Mouse (Mus musculus) Patski (cell line): ENCODE results near the gene Cacng5. TPM values are rescaled to one million over a fixed set of nuclear protein-coding genes. Genes with fewer than 3 reads are reported as not detected.

Experiments
- ATAC-seq: fragments of 100-300 bp; one replicate; pipeline ENCODE4 v1.8.0; 2021
- CTCF ChIA-PET: fragments of 350-600 bp; sonication (Branson Sonifier 250); formaldehyde crosslinking; loops from one replicate; lab custom pipeline; 2022; ENCODE audit warnings: inconsistent platforms; lab: Charles Lee
- POLR2A ChIA-PET: fragments of 350-600 bp; sonication (Branson Sonifier 250); formaldehyde crosslinking; loops from one replicate; lab custom pipeline; 2022; ENCODE audit warnings: antibody characterized with exemption, inconsistent platforms; lab: Charles Lee
- DNase-seq: peaks from one replicate; pipeline ENCODE4 v3.0.0-alpha.2; 2011; ENCODE audit warnings: low read depth, low spot score
- H3K27me3 ChIP-seq: fragments of 371-371 bp; one replicate; pipeline ENCODE4 v1.5.1; 2021
- CTCF ChIP-seq: fragments of 100-300 bp; IDR thresholded peaks from one replicate; pipeline ENCODE4 v1.5.1; 2021
- in situ Hi-C: fragments of 300-500 bp; cut with MboI; formaldehyde crosslinking; loops from 3 replicates; pipeline ENCODE4 v1.11.1; 2018; ENCODE audit warnings: low pct_unique_long_range_greater_than_20kb, mixed read lengths
- polyA plus RNA-seq: library from polyadenylated mRNA; unstranded; gene quantifications from one replicate; pipeline ENCODE4 v1.2.3, GENCODE M21; 2021

Gene Cacng5
- polyA plus RNA-seq, 1 experiment from 2014 or later = not detected

DNA sequence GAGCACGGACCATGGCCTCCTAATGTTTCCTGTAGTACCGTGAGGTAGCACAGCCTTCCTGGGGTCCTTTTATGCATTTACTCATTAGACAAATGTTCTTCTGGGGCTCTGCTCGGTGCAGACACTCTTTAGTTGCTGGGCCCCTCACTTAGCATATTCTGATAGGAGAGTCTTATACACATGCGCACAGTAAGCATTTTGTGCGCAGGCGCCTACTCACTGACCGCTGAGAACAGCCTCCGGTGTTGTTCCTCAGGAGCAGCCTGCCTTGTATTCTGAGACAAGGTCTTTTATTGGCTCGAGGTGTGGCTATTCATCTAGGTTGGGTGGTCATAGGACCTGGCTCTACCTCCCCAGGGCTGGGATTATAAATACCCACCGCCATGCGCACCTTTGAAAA, 16.4 kb upstream of the Cacng5 start:
- DNase-seq = no peak
- in situ Hi-C loops = no loop called here
- ChIA-PET POLR2A (interaction anchor here (0.7 kb wide), 1 partner anchor 34 kb away, joined by 3 read pairs; no protein-coding TSS in a partner anchor), CTCF (no interaction called here)
- ATAC-seq = no peak
- TF ChIP-seq CTCF = no peak
- H3K27me3 ChIP-seq = peaks cover 7% of the 10 kb centered on the region

DNA sequence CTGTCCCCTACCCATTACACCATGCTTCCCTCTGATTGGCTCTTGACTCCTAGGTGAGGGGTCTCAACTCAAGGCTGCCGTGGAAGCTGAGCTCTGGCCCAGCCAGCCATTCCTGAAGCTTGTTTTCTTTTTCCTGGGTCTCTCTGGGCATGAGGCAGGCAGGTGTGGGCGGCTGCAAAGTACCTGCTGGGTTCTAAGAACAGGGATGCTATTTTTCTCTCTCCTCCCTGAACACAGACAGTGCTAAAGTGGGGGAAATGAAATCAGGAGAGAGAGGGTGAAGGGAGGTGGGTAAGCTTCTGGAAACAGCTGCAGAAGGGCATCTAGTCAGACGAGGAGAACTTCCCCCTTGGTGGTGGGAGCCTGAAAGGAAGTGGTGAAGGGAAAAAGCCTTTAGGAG, 14.9 kb upstream of the Cacng5 start:
- POLR2A ChIA-PET = no interaction called here
- no peak for ATAC-seq
- no peak for TF ChIP-seq CTCF
- H3K27me3 ChIP-seq = peaks cover 13% of the 10 kb centered on the region
- CTCF ChIA-PET = interaction anchor here (1.1 kb wide), 1 partner anchor 8 kb away, joined by 3 read pairs; no protein-coding TSS in a partner anchor
- in situ Hi-C loops = no loop called here
- DNase-seq = no peak

GRCm38 (mm10) chr11:107919852-107920508, 5.1 kb upstream of the Cacng5 start:
- peak; percentile 44 for ATAC-seq
- TF ChIP-seq CTCF = no peak
- DNase-seq = no peak
- POLR2A ChIA-PET = no interaction called here
- H3K27me3 ChIP-seq = peaks cover 29% of the 10 kb centered on the region
- CTCF ChIA-PET = no interaction called here
- in situ Hi-C loops = no loop called here

DNA sequence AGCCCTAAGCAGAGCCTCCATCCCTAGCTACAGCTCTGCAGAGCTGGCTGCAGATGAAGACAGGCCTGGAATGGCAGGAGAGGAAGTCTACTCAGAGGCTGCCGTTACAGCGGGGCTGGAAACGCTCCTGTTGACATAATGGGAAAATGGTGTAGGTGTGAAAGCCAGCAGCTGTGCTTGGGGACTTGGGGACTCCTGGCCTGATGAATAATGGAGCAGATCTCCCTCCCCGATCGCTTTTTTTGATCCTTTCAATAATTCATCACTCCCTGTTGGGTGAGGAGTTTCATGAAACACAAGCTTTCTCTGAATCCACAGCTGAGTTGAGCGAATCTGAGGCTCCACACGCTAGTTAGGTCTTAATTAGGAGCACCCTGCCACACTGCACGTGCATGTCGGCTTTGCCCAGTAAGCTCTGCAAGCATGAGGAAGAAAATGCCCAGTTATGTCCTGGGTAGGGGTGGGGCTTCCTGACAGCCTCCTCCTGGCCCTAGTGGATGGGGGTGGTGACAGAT, 2.9 kb upstream of the Cacng5 start:
- in situ Hi-C loops = no loop called here
- peaks cover 43% of the 10 kb centered on the region for H3K27me3 ChIP-seq
- DNase-seq (no peak), ATAC-seq (no peak)
- POLR2A ChIA-PET = no interaction called here
- CTCF ChIA-PET = no interaction called here
- TF ChIP-seq CTCF = no peak

DNA sequence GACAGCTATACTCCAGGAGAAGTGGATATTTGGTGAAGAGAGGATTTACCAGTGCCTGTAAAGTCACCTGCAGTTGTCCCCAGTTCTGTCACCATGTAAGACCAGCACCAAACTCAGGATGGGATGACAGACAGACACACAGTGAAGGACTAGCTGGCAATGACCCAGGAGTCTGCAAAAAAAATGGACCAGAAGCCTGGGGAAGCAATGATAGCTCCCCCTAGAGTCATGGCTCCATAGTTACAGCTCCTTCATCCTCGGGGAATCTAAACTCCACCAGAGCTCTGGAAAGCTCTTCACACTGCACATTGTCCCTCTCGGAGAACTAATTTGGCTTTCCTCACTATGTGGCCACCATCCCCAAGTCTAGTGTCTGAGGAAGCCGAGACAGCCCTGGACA, 1.5 kb downstream of the Cacng5 start:
- in situ Hi-C loops = no loop called here
- peaks cover 52% of the 10 kb centered on the region for H3K27me3 ChIP-seq
- no peak for TF ChIP-seq CTCF
- POLR2A ChIA-PET = no interaction called here
- CTCF ChIA-PET = interaction anchor here (1.3 kb wide), 1 partner anchor 9 kb away, joined by 4 read pairs; no protein-coding TSS in a partner anchor
- no peak for DNase-seq
- no peak for ATAC-seq

DNA sequence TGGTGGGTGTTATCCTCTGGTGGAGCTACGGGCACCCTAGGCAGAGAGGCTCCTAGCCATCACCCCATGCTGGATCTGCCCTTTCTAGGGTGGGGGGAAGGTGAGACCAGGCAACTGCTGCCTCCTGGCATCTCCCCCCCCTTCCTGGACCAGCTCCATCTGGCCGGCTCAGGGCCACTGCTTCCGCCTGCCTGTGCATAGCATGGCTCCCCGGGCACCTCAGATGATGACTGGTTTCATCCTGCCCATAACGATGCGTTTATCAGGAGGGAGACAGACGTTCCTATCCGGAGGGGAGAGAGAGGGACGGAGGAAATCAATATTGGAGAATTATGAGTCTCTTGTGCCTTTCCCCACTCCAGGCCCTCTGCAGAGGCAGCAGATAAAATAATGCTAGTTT, 9.5 kb downstream of the Cacng5 start:
- POLR2A ChIA-PET = no interaction called here
- peaks cover 6% of the 10 kb centered on the region for H3K27me3 ChIP-seq
- no peak for TF ChIP-seq CTCF
- no peak for ATAC-seq
- CTCF ChIA-PET = interaction anchor here (1.4 kb wide), 1 partner anchor 8 kb away, joined by 4 read pairs; no protein-coding TSS in a partner anchor
- no peak for DNase-seq
- in situ Hi-C loops = no loop called here

DNA sequence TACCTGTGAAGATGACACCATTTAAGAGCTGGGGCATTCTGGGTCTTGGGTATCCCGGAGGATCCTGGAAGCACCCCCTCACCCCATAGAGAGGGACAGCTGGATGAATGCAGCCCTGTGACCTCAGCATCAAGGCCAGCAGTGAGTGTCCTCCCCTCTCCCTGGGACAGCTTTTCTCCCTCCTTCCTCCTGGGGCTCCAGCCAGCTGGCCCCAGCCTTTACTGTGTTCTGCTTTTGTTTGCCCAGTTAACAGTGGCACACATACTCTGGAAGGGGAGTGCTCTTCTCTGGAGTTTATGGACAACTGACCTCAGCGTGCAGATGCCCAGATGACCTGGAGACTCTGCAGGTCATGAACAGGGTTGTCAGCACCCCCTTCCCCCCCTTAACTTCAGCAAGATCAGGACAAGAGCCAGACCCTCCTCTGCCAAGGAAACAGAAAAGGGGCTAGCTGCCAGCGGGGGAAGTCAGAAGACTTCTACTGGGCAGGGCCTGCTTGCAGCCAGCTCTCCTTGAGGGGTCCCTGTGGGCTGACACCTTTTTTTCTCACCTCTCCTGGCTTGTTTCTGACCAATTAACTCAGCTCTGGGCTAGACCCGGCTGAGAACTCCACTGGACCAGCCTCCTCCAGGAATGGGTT, 10.8 kb downstream of the Cacng5 start:
- ChIA-PET CTCF (interaction anchor here (1.4 kb wide), 1 partner anchor 10 kb away, joined by 4 read pairs; no protein-coding TSS in a partner anchor), POLR2A (no interaction called here)
- TF ChIP-seq CTCF = no peak
- in situ Hi-C loops = no loop called here
- ATAC-seq (no peak), DNase-seq (no peak)
- peaks cover 6% of the 10 kb centered on the region for H3K27me3 ChIP-seq

DNA sequence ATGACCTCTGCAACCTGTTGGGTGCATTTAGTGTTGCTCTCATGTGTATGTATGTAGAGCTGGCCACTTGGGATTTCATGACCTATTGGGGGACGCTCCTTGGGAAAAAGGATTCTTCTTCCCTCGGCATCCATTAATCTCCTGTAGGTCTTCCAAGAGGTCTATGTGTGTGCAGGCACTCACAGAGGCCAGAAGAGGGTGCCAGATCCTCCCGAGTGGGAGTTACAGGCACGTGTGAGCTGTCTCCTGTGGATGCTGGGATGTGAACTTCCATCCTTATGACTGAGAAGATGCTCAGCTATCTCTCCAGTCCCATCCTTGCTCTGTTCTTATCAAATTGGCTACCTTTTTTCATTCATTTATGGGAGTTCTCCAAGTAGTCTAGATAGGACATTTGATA, 14.4 kb downstream of the Cacng5 start:
- ChIA-PET CTCF (interaction anchor here (1.0 kb wide), 1 partner anchor 79 kb away, joined by 3 read pairs; no protein-coding TSS in a partner anchor), POLR2A (no interaction called here)
- peaks cover 14% of the 10 kb centered on the region for H3K27me3 ChIP-seq
- in situ Hi-C loops = no loop called here
- DNase-seq (no peak), ATAC-seq (no peak)
- TF ChIP-seq CTCF = no peak

DNA sequence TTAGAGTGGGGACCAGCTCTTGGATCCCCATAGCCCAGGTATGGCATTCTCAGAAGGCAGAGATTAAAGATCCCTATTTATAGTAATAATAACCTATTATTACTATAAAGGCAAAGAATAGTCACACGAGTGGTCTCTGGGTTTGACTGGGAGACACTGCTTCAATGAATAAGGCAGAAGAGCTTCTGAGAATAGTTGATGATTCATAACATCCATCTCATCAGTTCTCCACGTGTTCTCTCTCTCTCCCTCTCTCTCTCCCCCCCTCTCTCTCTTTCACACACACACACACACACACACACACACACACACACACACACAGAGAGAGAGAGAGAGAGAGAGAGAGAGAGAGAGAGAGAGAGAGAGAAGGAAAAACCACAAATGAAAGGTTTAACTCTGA, 16.2 kb downstream of the Cacng5 start:
- in situ Hi-C loops = no loop called here
- POLR2A ChIA-PET = no interaction called here
- ATAC-seq = no peak
- CTCF ChIA-PET = no interaction called here
- no peak for DNase-seq
- no peak for TF ChIP-seq CTCF
- H3K27me3 ChIP-seq = peaks cover 16% of the 10 kb centered on the region

DNA sequence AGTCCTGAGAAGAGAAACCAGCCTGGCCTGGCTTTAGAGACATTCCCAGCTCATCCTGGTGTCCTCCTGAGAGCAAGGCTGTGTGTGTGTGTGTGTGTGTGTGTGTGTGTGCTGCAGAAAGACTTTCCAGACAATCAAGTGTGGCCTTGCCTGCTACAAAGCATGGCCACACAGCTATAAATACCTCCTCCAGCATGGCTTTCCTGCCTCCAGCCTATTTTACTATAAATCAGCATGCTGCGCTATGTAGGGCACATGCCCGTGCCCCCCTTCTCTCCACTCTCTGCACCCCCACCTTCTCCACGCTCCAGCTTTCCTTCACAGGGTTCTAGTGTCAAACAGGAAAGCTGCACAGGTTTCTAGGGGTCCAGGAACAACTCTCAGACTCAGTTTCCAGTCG, 19.2 kb downstream of the Cacng5 start:
- in situ Hi-C loops = no loop called here
- DNase-seq (no peak), ATAC-seq (no peak)
- POLR2A ChIA-PET = no interaction called here
- TF ChIP-seq CTCF = no peak
- peaks cover 22% of the 10 kb centered on the region for H3K27me3 ChIP-seq
- CTCF ChIA-PET = no interaction called here

DNA sequence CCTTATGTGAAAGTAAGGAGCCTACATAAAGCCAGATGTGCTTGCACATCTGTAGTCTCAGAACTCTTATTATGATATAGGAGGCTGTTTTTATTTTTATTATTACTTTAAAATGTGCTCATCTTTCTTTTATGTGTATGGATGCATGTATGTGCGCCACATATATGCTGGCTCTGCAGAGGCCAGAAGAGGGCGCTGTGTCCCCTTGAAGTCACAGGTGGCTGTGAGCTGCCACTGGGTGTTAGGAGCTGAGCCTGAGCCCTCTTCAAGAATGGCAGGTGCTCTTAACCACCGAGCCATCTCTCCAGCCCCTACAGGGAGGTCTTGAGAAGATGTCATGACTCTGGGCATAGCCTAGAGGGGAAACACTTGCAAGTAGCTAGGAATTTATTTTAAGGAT, 23.5 kb downstream of the Cacng5 start:
- POLR2A ChIA-PET = no interaction called here
- peak; percentile 36 for TF ChIP-seq CTCF
- no peak for ATAC-seq
- CTCF ChIA-PET = interaction anchor here (1.0 kb wide), 1 partner anchor 48 kb away, joined by 3 read pairs; no protein-coding TSS in a partner anchor
- in situ Hi-C loops = no loop called here
- peaks cover 32% of the 10 kb centered on the region for H3K27me3 ChIP-seq
- DNase-seq = no peak
